ENCODE assay signal across 9 mouse cellular contexts in genomic region chr17:47182118-47182517, GRCm38 (mm10).
DNase-seq lines count a peak whose midpoint lies in the region; ATAC-seq lines count a peak whose summit lies in the region.
"Had no signal": no experiment of that assay in that cellular context is flagged by ENCODE, and none has a peak within 500 bp of the region (broad histone marks: within the 10 kb centered on the region; RNA-seq: fewer than 3 reads in every experiment).

No protein-coding gene starts in this region.

- peaks cover 21% of the 10 kb centered on the region for H3K4me1 ChIP-seq in midbrain, embryonic 10.5 days
- H3K4me1 ChIP-seq in midbrain, embryonic 13.5 days (replicated peaks) = peaks cover 28% of the 10 kb centered on the region
- peaks cover 35% of the 10 kb centered on the region for H3K4me1 ChIP-seq in limb, embryonic 15.5 days
- peaks cover 50% of the 10 kb centered on the region for H3K4me1 ChIP-seq in stomach, embryonic 16.5 days (ENCODE audit: control insufficient read depth, insufficient read depth, low read length)
- H3K4me1 ChIP-seq in forebrain, embryonic 13.5 days = peaks cover 19% of the 10 kb centered on the region

- peak overlapping the region; percentile 65 for H3K27ac ChIP-seq in midbrain, embryonic 10.5 days (replicated peaks)
- no peak overlapping the region for H3K27ac ChIP-seq in midbrain, embryonic 13.5 days
- 0 out of 2 replicates have a peak overlapping the region, but pooled peaks have one; percentile 22 for H3K27ac ChIP-seq in limb, embryonic 15.5 days
- 0 out of 2 replicates have a peak overlapping the region, but pooled peaks have one; percentile 25 for H3K27ac ChIP-seq in stomach, embryonic 16.5 days (ENCODE audit: low read length)
- H3K27ac ChIP-seq in forebrain, embryonic 13.5 days = no peak overlapping the region

- H3K9me3 ChIP-seq in midbrain, embryonic 10.5 days (replicated peaks) = no peaks in the 10 kb centered on the region
- H3K9me3 ChIP-seq in midbrain, embryonic 13.5 days = no peaks in the 10 kb centered on the region
- H3K9me3 ChIP-seq in limb, embryonic 15.5 days = no peaks in the 10 kb centered on the region
- H3K9me3 ChIP-seq in stomach, embryonic 16.5 days (replicated peaks; ENCODE audit: control insufficient read depth, low read length) = no peaks in the 10 kb centered on the region
- no peaks in the 10 kb centered on the region for H3K9me3 ChIP-seq in forebrain, embryonic 13.5 days (replicated peaks)

- no peak for ATAC-seq in midbrain, embryonic 13.5 days
- ATAC-seq in limb, embryonic 15.5 days (ENCODE audit: insufficient number of reproducible peaks, low FRiP score, low TSS enrichment, low read depth) = no peak
- ATAC-seq in stomach, embryonic 16.5 days (ENCODE audit: insufficient read depth, low FRiP score) = no peak
- no peak for ATAC-seq in forebrain, embryonic 13.5 days
- ATAC-seq: Patski had no signal

- WGBS in midbrain, embryonic 10.5 days = 72% methylated on average over 6 of the region's 6 CpGs
- WGBS in midbrain, embryonic 13.5 days = 63% methylated on average over 6 of the region's 6 CpGs
- 73% methylated on average over 6 of the region's 6 CpGs for WGBS in limb, embryonic 15.5 days
- 51% methylated on average over 6 of the region's 6 CpGs for WGBS in stomach, embryonic 16.5 days
- 58% methylated on average over 6 of the region's 6 CpGs for WGBS in forebrain, embryonic 13.5 days

- no peak for DNase-seq in midbrain, embryonic 10.5 days (ENCODE audit: low spot score)
- DNase-seq in heart, postnatal 14 days = peak; percentile 50 to 53
- no peak for DNase-seq in layer of hippocampus, postnatal 36 days
- no peak for DNase-seq in spleen, postnatal 14 days (ENCODE audit: low spot score in 2 of 2)

- H3K27me3 ChIP-seq in midbrain, embryonic 10.5 days (ENCODE audit: low read depth, poor library complexity, severe bottlenecking) = no peaks in the 10 kb centered on the region
- H3K27me3 ChIP-seq in midbrain, embryonic 13.5 days = no peaks in the 10 kb centered on the region
- no peaks in the 10 kb centered on the region for H3K27me3 ChIP-seq in limb, embryonic 15.5 days
- no peaks in the 10 kb centered on the region for H3K27me3 ChIP-seq in stomach, embryonic 16.5 days (ENCODE audit: control insufficient read depth, insufficient read depth, low read length)
- H3K27me3 ChIP-seq in forebrain, embryonic 13.5 days = no peaks in the 10 kb centered on the region
- H3K27me3 ChIP-seq: Patski had no signal

- no peaks in the 10 kb centered on the region for H3K36me3 ChIP-seq in midbrain, embryonic 10.5 days
- 0 out of 2 replicates have a peak, but pooled peaks cover 3% of the 10 kb centered on the region for H3K36me3 ChIP-seq in midbrain, embryonic 13.5 days
- no peaks in the 10 kb centered on the region for H3K36me3 ChIP-seq in limb, embryonic 15.5 days
- no peaks in the 10 kb centered on the region; the same call in 1 of the 2 replicates for H3K36me3 ChIP-seq in stomach, embryonic 16.5 days (ENCODE audit: control insufficient read depth, insufficient read depth, low read length)
- H3K36me3 ChIP-seq in forebrain, embryonic 13.5 days (ENCODE audit: poor library complexity, severe bottlenecking) = no peaks in the 10 kb centered on the region

- H3K4me3 ChIP-seq in midbrain, embryonic 10.5 days = no peak overlapping the region
- no peak overlapping the region for H3K4me3 ChIP-seq in midbrain, embryonic 13.5 days (replicated peaks)
- H3K4me3 ChIP-seq in limb, embryonic 15.5 days = no peak overlapping the region
- H3K4me3 ChIP-seq in stomach, embryonic 16.5 days (replicated peaks; ENCODE audit: low read length) = no peak overlapping the region
- H3K4me3 ChIP-seq in forebrain, embryonic 13.5 days = no peak overlapping the region

- no peak overlapping the region for H3K4me2 ChIP-seq in midbrain, embryonic 13.5 days (replicated peaks)
- no peak overlapping the region for H3K4me2 ChIP-seq in limb, embryonic 15.5 days
- H3K4me2 ChIP-seq in stomach, embryonic 16.5 days (ENCODE audit: low read depth, low read length) = no peak overlapping the region
- H3K4me2 ChIP-seq in forebrain, embryonic 13.5 days = no peak overlapping the region

- H3K9ac ChIP-seq in midbrain, embryonic 13.5 days (replicated peaks) = no peak overlapping the region
- no peak overlapping the region for H3K9ac ChIP-seq in limb, embryonic 15.5 days
- no peak overlapping the region for H3K9ac ChIP-seq in stomach, embryonic 16.5 days (ENCODE audit: low read length)
- H3K9ac ChIP-seq in forebrain, embryonic 13.5 days = no peak overlapping the region

- intact Hi-C loops in heart, postnatal 14 days (cut with DNase I) = no loop called here

Comparison
In these comparisons a context has a peak if more than half of its experiments do, and no peak if none do; other contexts are left out.
1. H3K27ac ChIP-seq: peak in midbrain, embryonic 10.5 days (single experiment), limb, embryonic 15.5 days (single experiment) and stomach, embryonic 16.5 days (single experiment); none in midbrain, embryonic 13.5 days (single experiment) and forebrain, embryonic 13.5 days (single experiment).
2. DNase-seq: peak in heart, postnatal 14 days (2 of 2); none in midbrain, embryonic 10.5 days (single experiment), layer of hippocampus, postnatal 36 days (0 of 2) and spleen, postnatal 14 days (0 of 2).